Mouse (Mus musculus) lung, postnatal 25 days (tissue): ENCODE data around the gene Fam20b.
"Not testable (repeated sequence)": the region's sequence is repeated elsewhere in the genome, so short reads cannot be mapped to it uniquely, and the experiment has no call there.

Experiments
- DNase-seq: peaks from one replicate; pipeline ENCODE4 v3.0.0; 2022; ENCODE audit warnings: low spot score

Gene Fam20b

DNA sequence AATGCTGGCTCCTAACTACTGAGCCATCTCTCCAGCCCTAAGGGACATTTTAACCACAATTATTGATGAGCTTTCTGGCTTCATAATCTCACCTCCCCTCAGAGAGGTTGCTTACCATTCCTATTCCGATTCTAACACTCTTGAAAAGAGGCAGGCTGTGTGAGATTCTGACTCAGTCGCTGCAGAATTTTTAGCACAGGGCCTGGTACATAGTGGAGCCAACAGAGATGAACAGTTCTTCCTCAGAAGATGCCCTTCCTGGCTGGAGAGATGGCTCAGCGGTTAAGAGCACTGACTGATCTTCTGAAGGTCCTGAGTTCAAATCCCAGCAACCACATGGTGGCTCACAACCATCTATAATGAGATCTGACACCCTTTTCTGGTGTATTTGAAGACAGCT lies 47.0 kb downstream of the Fam20b start:
- DNase-seq = no peak

GRCm38 (mm10) chr1:156669208-156669983 lies 49.5 kb downstream of the Fam20b start:
- DNase-seq = peak; percentile 74

- peak; percentile 58 for DNase-seq
These were observed 50.3 kb downstream of the Fam20b start for GRCm38 (mm10) chr1:156668602-156669001.

GRCm38 (mm10) chr1:156667141-156667926 lies 51.6 kb downstream of the Fam20b start:
- DNase-seq = peak; percentile 76

DNA sequence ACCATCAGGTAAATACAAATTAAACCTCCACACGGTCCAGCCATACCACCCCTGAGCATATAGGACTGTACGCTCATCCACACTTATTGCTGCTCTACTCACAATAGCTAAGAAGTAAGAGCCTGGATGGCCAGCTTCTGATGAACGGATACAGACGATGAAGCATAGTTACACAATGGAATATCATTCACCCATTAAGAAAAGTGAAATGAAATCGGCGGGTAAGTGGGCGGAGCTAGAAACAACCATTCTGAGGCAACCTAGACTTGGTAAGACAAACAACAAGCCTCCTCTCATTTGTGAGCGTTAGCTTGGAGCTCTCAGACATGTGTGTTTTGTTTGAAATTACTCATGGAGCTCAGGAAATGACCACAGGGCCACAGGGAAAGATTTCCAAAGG lies 53.1 kb downstream of the Fam20b start:
- no peak for DNase-seq

DNA sequence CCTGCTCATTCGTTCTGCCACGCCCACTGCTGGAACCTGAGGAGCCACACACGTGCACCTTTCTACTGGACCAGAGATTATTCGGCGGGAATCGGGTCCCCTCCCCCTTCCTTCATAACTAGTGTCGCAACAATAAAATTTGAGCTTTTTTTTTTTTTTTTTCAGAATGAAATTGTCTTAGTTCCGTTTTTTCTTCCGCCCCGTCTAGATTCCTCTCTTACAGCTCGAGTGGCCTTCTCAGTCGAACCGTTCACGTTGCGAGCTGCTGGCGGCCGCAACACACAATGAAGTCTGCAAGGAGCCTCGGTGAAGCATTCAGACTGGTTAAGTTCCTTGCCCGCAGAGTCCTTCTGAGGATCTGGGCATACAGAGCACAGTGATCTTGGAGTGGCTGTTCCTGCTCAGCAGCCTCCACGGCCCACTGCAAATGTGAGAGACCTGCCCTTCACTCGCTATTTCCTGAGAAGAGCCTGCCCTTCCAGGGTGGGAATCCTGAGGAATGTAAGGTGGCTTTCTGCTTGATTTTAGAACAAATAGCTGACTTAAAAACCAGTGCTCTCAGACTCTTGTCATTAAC lies 58.1 kb downstream of the Fam20b start:
- not testable (repeated sequence) for DNase-seq

DNA sequence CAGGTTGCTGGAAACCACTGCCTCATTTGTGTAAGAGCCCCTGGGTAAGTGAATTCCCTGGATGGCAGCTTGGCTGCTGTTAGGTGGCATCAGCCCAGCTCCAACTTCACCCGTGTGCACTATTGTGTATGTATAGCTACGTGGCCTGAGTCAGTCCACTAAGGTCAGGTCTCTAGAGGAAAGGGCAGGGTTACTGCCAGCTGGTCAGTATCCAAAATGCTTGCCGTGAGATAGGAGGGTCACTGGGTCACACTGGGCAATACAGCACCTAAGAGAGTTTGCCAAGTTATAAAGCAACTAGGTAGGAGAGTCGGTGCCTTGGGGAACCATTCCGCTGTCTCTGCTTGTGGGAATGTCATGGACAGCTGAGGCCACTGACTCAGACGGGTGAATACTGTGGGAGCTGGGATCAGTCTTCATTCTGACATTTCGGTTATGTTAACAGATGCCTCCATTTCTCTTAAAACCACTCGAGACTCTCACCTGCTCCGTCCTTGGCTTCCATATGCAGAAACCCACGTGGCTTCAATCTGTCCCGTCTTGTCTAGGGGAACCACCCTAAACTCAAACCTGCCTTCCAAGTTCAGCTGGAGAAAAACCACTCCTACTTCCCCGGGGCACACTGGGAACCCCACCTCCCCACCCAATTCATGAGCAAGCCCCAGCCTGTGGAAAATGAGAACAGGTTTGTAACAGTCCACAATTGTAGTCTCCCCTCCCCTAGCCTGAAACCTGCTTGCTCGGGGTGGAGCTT lies 58.8 kb downstream of the Fam20b start:
- DNase-seq = peak; percentile 46

GRCm38 (mm10) chr1:156658676-156659075 lies 60.2 kb downstream of the Fam20b start:
- DNase-seq = peak; percentile 18

- DNase-seq = no peak
These were observed 61.4 kb downstream of the Fam20b start for GRCm38 (mm10) chr1:156657523-156657922.

- DNase-seq = peak; percentile 57
These were observed 64.0 kb downstream of the Fam20b start for GRCm38 (mm10) chr1:156654735-156655530.

DNA sequence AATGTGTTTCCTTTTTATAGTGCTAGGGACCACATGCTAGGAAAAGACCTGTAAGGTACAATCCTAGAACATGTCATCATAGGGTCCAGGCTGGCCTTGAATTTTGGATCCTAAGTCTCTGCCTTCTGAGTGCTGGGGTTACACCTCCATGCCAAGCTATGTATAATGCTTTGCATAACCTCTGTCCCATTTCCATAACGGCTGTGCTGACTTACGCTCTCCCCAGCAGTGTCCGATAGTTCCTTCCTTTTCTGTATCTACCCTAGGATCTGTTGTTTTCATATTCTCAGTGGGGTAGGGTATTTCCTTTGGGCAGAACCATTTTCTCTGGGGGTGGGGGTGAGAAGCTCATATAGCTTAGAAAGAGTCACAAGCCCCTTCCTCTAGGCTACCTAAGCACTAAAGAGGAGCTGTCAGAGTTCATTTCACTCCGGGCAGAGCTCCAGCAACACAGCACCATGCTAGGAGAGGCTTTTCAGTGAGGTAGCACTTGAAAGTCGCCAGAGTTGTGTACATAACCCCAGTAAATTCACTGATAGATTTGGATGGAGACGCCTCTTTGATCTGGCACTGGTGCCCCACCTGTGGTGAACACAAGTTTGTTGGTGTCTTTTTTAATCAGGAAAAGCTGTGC lies 66.6 kb downstream of the Fam20b start:
- DNase-seq = peak; percentile 52

DNA sequence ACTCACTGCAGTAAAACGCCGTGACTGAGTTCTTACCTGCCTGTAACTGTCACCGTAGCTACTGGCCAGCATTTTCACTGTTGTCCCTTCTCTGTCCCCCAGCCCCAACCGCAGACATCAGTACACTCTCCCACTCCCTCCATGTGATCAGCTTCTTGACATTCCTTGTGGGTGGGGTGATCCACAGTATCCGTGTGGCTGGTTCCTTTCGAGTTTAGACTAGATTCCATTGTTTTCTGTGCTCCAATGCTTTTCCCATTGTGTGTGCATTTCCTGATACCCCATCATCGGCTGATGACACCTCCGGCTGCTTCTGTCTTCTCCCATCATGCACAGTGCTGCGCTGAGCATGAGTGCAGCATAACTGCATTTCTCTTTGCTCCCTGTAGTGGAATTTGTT lies 68.3 kb downstream of the Fam20b start:
- no peak for DNase-seq

DNA sequence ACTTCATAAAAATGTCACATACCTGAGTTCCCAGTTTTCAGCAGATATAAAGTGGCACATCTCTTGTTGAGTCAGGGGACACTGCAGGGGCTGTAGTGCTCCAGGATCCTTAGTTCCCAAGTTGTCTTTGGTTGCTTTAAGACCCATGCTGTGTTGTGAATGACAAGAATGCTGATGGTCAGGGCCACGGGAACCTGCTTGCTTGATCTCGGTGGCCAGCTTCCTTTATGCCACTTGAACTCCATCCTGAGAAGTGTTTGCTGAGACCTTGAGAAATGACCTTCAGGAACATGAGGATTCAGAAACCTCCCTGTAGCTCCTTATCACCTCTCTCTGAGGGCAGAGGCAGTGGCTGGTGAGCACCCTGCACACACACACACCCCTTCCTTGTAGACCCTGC lies 70.2 kb downstream of the Fam20b start:
- no peak for DNase-seq

- DNase-seq = no peak
These were observed 72.9 kb downstream of the Fam20b start for GRCm38 (mm10) chr1:156645971-156646370.

- DNase-seq = no peak
These were observed 73.9 kb downstream of the Fam20b start for GRCm38 (mm10) chr1:156644780-156645523.

- no peak for DNase-seq
These were observed 74.8 kb downstream of the Fam20b start for GRCm38 (mm10) chr1:156644061-156644460.

DNA sequence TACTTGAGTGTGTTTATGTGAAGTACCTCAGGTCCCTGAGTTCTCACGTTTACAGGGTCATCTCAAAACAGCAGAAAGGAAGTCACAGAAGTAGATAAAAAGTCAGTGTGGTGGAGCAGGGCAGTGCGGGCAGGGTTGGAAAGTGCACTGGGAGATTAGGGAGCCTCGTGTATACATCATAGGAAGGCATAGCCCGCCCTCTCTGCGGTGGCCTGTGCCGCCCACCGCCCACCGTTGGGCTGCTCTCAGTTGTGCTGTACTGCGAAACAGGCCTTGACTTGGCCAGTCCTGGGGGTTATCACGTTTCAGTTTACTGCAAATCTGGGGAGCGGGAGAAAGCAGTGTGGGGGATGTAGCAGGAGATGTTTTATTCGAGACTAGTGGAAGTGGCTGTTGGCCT lies 76.1 kb downstream of the Fam20b start:
- no peak for DNase-seq

DNA sequence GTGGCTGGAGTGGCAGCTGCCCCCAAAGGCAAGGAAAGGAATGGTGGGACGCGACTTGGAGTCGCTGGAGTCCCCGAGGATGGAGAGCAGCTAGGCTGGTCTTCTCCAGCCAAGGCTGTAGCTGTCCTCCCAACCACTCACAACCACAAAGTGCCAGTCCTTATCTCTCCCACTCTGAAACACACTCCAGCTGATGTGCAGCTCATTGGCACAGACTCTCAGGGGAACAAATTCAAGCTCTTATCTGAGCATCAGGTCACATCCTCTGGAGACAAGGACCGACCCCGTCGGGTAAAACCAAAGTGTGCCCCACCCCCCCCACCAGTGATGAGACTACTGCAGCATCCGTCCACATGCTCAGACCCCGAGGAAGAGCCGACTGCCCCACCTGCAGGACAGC lies 77.1 kb downstream of the Fam20b start:
- DNase-seq = no peak

DNA sequence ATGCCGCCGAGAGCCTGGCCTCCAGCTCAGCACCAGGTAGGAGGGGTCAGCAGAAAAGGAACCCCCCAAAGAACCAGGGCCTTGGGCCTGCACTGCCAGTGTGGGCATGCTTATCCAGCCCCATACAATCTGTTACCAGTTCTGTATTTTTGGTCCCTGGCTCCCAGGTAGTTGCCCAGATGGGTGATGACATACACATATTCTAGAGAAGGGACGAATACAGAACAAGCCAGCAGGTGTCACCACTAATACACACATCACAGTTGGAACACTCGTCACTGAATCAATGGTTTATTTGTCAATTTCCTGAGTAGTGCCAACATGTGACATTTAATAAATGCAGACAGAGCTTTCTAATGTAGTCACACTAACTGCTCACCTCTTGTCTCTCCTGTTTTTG lies 78.3 kb downstream of the Fam20b start:
- DNase-seq = peak; percentile 37

- DNase-seq = no peak
These were observed 79.4 kb downstream of the Fam20b start for GRCm38 (mm10) chr1:156639455-156639854.
